Mouse (Mus musculus): Measurements from ENCODE around the gene Aldh1a7. TPM values are rescaled to one million over a fixed set of nuclear protein-coding genes. Genes with fewer than 3 reads are reported as not detected.
"Not testable (repeated sequence)": the region's sequence is repeated elsewhere in the genome, so short reads cannot be mapped to it uniquely, and the experiment has no call there.

The Aldh1a7 gene
- 10 to 100 TPM; 10.3 to 66.0 TPM for total RNA-seq (2021)
- long read RNA-seq, experiment 1, transcript Aldh1a7-201 (13 exons, 2,066 nt), result major isoform, 28 of 30 reads
- long read RNA-seq, experiment 1, partial matches to known transcripts, result 2 of 30 reads
- long read RNA-seq, experiment 1, other reads (novel, unspliced or antisense), result 0 of 30 reads
- long read RNA-seq, experiment 2, transcript Aldh1a7-201 (13 exons, 2,066 nt), result major isoform, 24 of 26 reads
- long read RNA-seq, experiment 2, partial matches to known transcripts, result 2 of 26 reads
- long read RNA-seq, experiment 2, other reads (novel, unspliced or antisense), result 0 of 26 reads

DNA sequence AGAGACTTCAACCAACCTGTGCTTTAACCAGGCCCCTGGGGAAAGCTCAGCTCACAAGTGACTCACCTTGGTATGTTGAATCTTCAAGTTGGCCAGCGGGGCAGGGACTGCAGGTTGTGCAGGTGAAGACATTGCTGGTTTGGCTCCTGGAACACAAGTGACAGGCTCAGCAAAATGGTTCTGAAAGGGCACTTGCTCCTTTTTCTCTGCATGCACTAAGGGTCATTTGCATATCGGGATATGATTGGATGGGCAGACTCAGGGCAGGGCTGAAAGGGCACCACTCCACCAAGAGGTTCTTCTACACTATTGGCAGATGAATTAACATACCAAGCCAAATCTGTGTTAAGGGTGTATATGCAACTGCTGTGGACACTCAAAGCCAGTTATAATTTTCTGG lies at the start of gene Aldh1a7:
Gene Aldh1a7 (minus strand): TSS at position 182 of the 400 bp plus-strand sequence.
- no peak for DNase-seq (ENCODE audit: low spot score in 2 of 2)

DNA sequence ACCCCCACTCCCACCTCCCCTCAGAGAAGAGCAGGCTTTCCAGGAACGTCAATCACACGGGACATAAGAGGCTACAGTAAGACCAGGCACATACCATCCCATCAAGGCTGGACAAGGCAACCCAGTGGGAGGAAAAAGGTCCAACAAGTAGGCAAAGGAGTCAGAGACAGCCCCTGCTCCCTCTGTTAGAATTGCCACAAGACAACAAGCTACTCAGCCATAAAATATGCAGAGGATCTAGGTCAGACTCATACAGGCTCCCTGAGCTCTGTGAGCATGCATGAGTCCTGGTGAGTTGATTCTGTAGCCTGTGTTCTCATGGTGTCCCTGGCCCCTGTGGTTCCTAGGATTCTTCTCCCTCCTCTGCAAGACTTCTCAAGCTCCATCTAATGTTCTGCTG lies 48.3 kb upstream of the Aldh1a7 start:
- no peak for DNase-seq (ENCODE audit: low spot score in 2 of 2)

DNA sequence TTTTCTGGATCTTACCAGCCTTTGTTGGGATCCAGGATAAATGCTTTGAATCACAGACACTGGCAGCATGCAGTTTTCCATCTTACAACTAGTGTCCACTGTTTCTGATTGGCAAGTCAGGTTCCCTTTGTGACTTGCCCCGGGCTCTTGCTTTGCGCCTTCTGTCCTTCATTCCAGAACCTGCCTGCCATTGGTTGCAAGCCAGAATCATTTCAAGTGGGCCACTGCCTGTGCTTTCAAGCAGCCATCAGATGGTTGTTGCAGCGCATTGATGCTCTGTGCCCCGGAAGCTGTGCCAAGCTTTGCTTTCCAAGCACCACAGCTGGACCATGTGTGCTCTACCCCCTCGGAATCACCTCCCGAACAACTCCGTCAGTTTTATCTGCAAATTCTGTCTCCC lies 46.6 kb upstream of the Aldh1a7 start:
- no peak for DNase-seq (ENCODE audit: low spot score in 2 of 2)

- DNase-seq (ENCODE audit: low spot score in 2 of 2), result peak in 1 of 2 experiments; percentile 4
These were observed 36.9 kb upstream of the Aldh1a7 start for GRCm38 (mm10) chr19:20764214-20764613.

DNA sequence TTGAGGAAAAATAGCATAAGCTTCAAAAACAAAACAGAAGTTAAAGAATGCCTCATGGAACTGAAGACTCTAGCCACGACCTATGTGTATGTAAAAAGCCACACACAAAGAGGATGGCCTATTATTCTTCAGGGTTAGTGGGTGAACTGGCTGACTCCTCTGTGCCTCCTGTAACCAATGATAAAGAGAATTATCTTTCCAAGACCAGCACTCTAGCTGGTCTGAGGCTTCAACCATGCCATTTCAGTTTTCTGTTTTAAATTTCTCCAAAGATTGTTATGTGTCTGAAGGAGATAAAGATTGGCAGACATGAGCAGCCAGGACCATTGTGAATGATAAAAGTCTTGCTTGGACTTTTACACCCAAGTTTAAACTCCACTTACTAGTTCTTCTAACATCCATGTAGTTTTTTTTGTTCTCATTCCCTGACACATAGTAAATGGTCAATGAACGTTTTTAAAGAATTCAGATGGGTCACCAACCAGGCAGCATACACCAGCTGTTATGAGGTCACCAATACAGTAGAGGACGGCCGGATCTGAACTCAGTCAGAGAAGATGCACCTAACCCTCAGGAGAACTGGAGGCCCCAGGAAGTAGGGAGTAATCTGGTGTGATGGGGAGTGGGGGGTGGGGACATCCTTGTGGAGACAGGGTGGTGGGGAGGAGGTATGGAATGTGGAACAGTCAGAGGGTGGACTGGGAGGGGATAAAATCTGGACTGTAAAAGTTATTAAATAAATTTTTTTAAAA lies 34.5 kb upstream of the Aldh1a7 start:
- no peak for DNase-seq (ENCODE audit: low spot score in 2 of 2)

GRCm38 (mm10) chr19:20761119-20761518 lies 33.8 kb upstream of the Aldh1a7 start:
- DNase-seq (ENCODE audit: low spot score in 2 of 2), result no peak

GRCm38 (mm10) chr19:20744630-20745029 lies 17.3 kb upstream of the Aldh1a7 start:
- DNase-seq (ENCODE audit: low spot score in 2 of 2), result no peak

GRCm38 (mm10) chr19:20728278-20728677 lies 916 bp upstream of the Aldh1a7 start:
- DNase-seq (ENCODE audit: low spot score in 2 of 2), result no peak

- no peak for DNase-seq (ENCODE audit: low spot score in 2 of 2)
These were observed 4.4 kb downstream of the Aldh1a7 start for GRCm38 (mm10) chr19:20722913-20723312.

DNA sequence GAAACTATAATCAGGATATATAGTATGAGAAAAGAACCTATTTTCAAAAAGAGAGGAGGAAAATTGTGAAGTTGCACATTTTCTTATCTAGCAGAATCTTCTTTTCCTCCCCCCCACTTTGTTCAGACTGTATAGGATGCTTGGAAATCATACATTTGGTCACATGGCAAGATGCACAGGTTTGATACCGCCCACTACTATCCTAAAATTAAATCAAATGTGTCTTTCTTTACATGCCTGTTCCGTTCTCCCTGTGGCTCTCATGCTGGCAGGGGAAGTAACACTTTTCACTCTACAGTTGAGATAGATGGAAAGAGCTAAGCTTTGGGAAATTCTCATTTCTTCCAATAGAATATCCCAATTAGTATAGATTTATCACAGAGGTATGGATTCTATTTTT lies 7.1 kb downstream of the Aldh1a7 start:
- no peak for DNase-seq (ENCODE audit: low spot score in 2 of 2)

- DNase-seq (ENCODE audit: low spot score in 2 of 2), result no peak
These were observed 11.7 kb downstream of the Aldh1a7 start for GRCm38 (mm10) chr19:20715617-20716016.

DNA sequence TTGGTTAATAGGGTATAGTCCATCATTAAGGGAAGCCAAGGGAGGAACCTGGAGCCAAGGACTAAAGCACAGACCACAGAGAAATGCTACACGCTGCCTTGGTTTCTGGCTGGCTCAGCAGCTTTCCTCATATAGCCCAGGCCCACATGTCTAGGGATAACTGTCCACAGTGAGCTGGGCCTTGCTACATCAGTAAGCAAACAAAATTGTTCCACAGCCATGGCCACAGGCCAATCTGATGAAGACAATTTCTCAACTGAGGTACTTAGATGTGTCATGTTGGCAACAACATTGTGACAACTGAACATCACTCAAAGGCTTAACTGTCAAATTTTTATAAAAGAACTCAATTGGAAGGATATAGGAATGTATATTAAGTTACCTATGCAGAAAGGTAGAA lies 12.3 kb downstream of the Aldh1a7 start:
- DNase-seq (ENCODE audit: low spot score in 2 of 2), result no peak

DNA sequence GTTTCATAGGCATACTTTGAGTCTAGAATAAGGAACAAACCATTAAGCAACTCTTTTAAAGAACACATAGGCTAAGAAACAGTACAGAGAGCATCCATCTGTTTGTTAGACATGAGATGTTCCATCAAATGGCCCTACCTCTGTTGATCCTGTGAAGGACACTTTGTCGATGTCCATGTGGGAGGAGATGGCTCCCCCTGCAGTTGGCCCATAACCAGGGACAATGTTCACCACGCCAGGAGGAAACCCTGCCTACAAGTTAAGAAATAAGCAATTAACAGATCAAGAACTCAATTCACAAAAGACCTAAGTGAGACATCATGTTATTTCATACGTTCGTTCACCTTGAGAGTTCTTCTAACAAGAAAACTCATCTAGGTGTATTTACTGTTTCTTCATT lies 12.8 kb downstream of the Aldh1a7 start:
- no peak for DNase-seq (ENCODE audit: low spot score in 2 of 2)

GRCm38 (mm10) chr19:20707159-20707558 lies 20.2 kb downstream of the Aldh1a7 start:
- DNase-seq (ENCODE audit: low spot score in 2 of 2), result no peak

GRCm38 (mm10) chr19:20706747-20707146 lies 20.6 kb downstream of the Aldh1a7 start:
- no peak for DNase-seq (ENCODE audit: low spot score in 2 of 2)

GRCm38 (mm10) chr19:20702074-20702473 lies 25.3 kb downstream of the Aldh1a7 start:
- DNase-seq (ENCODE audit: low spot score in 2 of 2), result no peak

DNA sequence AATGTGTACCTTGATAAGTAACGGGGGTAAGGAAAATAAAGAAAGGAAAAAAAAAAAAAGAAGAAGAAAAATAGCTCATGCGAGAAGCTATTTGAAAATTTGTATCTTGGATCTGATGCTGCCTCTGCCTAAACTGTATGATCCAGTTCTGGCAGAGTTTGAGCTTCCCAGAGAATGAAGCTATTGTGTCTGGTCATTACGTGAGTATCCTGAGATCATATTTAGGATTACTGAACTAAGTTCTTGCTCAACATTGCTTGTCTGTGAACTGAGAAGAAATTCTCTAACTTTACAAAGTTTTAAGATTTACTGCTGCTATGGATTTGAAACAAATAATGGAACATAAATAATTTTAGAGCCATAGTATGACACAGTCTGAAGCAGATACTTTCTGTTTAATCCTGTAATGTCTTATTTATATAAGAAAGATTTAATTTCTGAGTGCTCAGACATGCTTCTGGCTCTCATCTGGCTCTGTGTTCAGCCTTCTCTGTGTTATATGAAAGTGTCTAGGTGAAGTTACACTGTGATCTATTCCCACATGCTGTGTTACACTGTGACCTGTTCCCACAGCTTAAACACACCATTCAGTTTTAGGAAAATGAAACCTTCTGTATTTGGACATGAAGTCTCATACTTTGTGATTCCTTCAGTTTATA lies 49.5 kb downstream of the Aldh1a7 start:
- no peak for DNase-seq (ENCODE audit: low spot score in 2 of 2)

DNA sequence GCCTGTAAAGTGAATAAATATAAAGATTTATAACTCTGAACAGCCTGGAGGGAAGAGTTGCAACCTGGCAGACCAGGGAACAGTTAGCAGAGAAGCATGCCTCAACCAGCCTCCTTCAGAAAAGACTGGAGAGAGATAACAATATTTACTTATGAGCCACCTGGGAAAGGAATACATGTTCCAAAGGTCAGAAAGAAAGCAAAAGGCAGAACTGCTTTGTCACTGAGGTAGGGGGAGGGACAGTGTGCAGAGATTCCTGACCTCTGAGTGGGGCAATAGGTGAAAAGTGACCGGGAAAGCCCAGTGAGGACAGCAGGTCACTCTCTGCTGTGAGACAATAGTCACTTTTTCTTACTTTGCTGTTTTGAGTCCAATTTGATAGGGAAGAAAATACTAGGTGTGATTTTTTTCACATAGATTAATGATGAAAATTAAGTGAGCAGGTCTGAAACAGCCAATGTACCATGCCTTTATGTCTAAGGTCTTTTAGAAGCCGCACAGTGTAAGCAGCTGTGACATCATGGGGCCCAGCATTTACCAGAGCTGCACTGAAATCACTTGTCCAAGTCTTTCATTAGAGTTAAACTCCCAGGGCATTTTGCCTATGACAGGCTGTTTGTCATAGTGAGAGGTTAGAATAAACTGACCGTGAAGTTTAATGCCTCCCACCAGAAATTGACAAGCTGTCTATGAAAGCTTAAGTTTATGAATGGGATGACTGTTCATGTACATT lies 73.1 kb downstream of the Aldh1a7 start:
- no peak for DNase-seq (ENCODE audit: low spot score in 2 of 2)

- no peak for DNase-seq (ENCODE audit: low spot score in 2 of 2)
These were observed 74.2 kb downstream of the Aldh1a7 start for GRCm38 (mm10) chr19:20653082-20653676.

GRCm38 (mm10) chr19:20650008-20650407 lies 77.4 kb downstream of the Aldh1a7 start:
- no peak for DNase-seq (ENCODE audit: low spot score in 2 of 2)

- not testable (repeated sequence) for DNase-seq (ENCODE audit: low spot score in 2 of 2)
These were observed 79.9 kb downstream of the Aldh1a7 start for GRCm38 (mm10) chr19:20647496-20647895.
